Mouse (Mus musculus): ENCODE data around the gene Gm11020. TPM values are rescaled to one million over a fixed set of nuclear protein-coding genes. Genes with fewer than 3 reads are reported as not detected.

Gene Gm11020
- polyA plus RNA-seq, 1 experiment from 2014 or later, result not detected

- no peak for ATAC-seq (ENCODE audit: low FRiP score, low read depth)
- Histone ChIP-seq H3K4me3 (no peak overlapping the region), H3K9me3 (no peaks in the 10 kb centered on the region), H3K36me3 (peaks cover 10% of the 10 kb centered on the region), H3K27me3 (replicated peaks) (no peaks in the 10 kb centered on the region), H3K27ac (no peak overlapping the region), H3K4me2 (replicated peaks) (no peak overlapping the region), H3K9ac (no peak overlapping the region), H3K4me1 (no peaks in the 10 kb centered on the region)
- WGBS, result 60% methylated on average over 12 of the region's 12 CpGs
These were observed 25.3 kb downstream of the Gm11020 start for GRCm38 (mm10) chr8:104346706-104347105.

DNA sequence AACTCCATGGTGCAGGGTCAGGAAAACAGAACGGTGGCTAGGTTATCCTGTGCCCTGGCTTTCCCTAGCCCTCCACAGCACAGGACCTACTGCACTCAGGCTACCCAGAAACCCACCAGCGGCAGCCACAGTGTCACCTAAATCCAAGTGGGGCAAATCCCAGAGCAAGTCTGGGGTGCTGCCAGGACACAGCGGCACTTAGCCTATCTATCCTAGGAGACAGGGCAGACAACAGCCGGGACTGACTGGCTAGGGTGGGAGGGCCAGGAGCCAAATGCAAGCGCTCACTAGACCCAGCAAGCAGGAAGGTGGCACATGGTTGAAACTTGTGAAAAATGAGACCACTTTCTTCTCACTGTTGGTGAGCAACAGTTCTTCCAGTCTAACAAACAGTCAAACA lies 27.6 kb downstream of the Gm11020 start:
- no peak for ATAC-seq (ENCODE audit: low FRiP score, low read depth)
- H3K27ac ChIP-seq, result no peak overlapping the region
- H3K9ac ChIP-seq, result no peak overlapping the region
- H3K9me3 ChIP-seq, result no peaks in the 10 kb centered on the region
- H3K4me2 ChIP-seq (replicated peaks), result no peak overlapping the region
- H3K4me1 ChIP-seq, result no peaks in the 10 kb centered on the region
- WGBS, result 93% methylated on average over 5 of the region's 5 CpGs
- H3K36me3 ChIP-seq, result peaks cover 14% of the 10 kb centered on the region
- H3K4me3 ChIP-seq, result no peak overlapping the region
- H3K27me3 ChIP-seq (replicated peaks), result no peaks in the 10 kb centered on the region

DNA sequence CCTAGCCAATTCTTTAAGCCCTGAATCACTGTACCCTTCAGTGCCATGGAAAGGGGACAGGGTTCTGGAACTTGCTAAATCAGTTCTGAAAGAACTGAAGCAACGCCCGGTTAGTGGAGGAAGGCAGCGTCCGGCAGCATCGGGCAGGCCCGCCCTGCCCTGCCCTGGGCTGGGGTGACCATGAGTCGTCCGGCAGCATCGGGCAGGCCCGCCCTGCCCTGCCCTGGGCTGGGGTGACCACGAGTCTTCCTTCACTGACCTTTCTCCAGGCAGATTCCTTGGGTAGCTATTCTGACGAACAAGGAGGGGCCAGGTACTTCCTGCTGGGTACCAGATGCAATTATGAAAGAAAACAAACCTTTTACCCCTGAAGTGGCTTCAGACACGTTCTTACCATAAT lies 28.7 kb downstream of the Gm11020 start:
- Histone ChIP-seq H3K27ac (no peak overlapping the region), H3K4me2 (replicated peaks) (no peak overlapping the region)
- ATAC-seq (ENCODE audit: low FRiP score, low read depth), result no peak

DNA sequence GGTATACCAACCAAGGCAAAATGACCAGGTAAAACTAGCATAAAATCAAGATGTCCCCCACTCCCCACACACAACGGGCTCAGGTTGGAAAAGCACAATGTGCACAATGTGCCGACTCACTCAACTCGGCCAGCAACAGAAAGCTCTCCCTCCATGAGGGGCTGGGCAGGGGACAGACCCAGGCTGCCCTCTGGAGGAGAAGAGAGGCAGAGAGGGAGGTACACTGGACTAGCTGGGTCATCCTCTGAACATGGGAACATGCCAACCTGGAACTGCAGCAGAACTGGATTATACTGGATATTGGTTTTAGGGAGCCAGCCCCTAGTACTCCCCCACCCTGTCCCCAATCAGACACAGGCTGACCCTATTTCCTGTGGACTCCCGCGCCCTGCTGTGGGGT lies 31.8 kb downstream of the Gm11020 start:
- Histone ChIP-seq H3K4me1 (no peaks in the 10 kb centered on the region), H3K36me3 (peaks cover 23% of the 10 kb centered on the region), H3K9ac (no peak overlapping the region), H3K4me2 (replicated peaks) (no peak overlapping the region), H3K27me3 (replicated peaks) (no peaks in the 10 kb centered on the region), H3K9me3 (no peaks in the 10 kb centered on the region), H3K27ac (no peak overlapping the region), H3K4me3 (no peak overlapping the region)
- peak; percentile 48; the same call in 1 of the 2 replicates for ATAC-seq (ENCODE audit: low FRiP score, low read depth)
- 65% methylated on average over 5 of the region's 5 CpGs for WGBS

More for the DNA sequence above, 28.7 kb downstream of the Gm11020 start:
- no peaks in the 10 kb centered on the region for H3K9me3 ChIP-seq
- 90% methylated on average over 13 of the region's 13 CpGs for WGBS
- H3K9ac ChIP-seq, result no peak overlapping the region
- H3K4me3 ChIP-seq, result no peak overlapping the region
- no peaks in the 10 kb centered on the region for H3K4me1 ChIP-seq
- peaks cover 22% of the 10 kb centered on the region for H3K36me3 ChIP-seq
- no peaks in the 10 kb centered on the region for H3K27me3 ChIP-seq (replicated peaks)

GRCm38 (mm10) chr8:104354504-104354903 lies 33.1 kb downstream of the Gm11020 start:
- Histone ChIP-seq H3K4me1 (no peaks in the 10 kb centered on the region), H3K9me3 (no peaks in the 10 kb centered on the region), H3K4me2 (replicated peaks) (no peak overlapping the region), H3K4me3 (no peak overlapping the region), H3K9ac (no peak overlapping the region), H3K27ac (no peak overlapping the region), H3K36me3 (peaks cover 23% of the 10 kb centered on the region), H3K27me3 (replicated peaks) (no peaks in the 10 kb centered on the region)
- WGBS, result 91% methylated on average over 10 of the region's 10 CpGs
- no peak for ATAC-seq (ENCODE audit: low FRiP score, low read depth)

GRCm38 (mm10) chr8:104358637-104359036 lies 37.3 kb downstream of the Gm11020 start:
- no peaks in the 10 kb centered on the region for H3K9me3 ChIP-seq
- H3K4me1 ChIP-seq, result peaks cover 7% of the 10 kb centered on the region
- WGBS, result 81% methylated on average over 3 of the region's 3 CpGs
- H3K36me3 ChIP-seq, result peaks cover 18% of the 10 kb centered on the region
- H3K4me2 ChIP-seq (replicated peaks), result no peak overlapping the region
- no peaks in the 10 kb centered on the region for H3K27me3 ChIP-seq (replicated peaks)
- no peak for ATAC-seq (ENCODE audit: low FRiP score, low read depth)
- H3K4me3 ChIP-seq, result no peak overlapping the region
- H3K9ac ChIP-seq, result no peak overlapping the region
- no peak overlapping the region for H3K27ac ChIP-seq

DNA sequence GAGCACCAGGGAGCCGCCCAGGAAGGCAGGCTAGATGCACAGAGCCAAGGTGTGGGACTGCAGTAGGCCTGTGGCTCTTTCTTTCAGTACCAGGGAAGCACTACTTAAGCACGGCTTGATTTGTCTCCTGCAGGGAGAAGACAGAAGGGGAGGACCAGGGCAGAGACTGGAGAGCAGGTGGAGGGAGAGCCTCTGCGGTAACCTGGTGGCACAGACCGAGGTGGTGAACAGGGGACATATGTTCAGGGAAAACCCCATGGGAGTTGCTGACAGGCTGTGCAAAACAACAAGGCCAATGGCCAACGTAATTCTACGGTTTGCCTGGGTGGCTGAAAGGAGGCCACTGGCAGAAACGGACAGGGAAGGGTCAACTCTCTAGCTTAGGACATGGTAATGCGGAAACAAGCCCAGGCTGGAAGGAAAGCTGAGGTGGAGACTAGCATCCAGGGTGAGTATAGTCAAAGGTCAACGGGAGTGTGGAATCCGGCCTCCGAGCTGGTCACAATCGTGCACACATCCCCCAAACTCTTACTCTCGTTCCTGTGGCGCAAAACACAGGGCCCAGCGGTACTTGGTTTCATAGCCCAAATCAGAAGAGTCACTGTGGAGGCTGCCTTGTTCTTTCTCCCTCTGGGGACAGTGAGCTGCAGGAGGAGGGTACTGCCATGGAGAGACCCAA lies 38.5 kb downstream of the Gm11020 start:
- ATAC-seq (ENCODE audit: low FRiP score, low read depth), result no peak
- Histone ChIP-seq H3K4me3 (no peak overlapping the region), H3K27me3 (replicated peaks) (no peaks in the 10 kb centered on the region), H3K4me1 (peaks cover 7% of the 10 kb centered on the region), H3K4me2 (replicated peaks) (no peak overlapping the region), H3K36me3 (peaks cover 10% of the 10 kb centered on the region; the same call in 1 of the 2 replicates), H3K27ac (no peak overlapping the region), H3K9me3 (no peaks in the 10 kb centered on the region), H3K9ac (no peak overlapping the region)
- WGBS, result 77% methylated on average over 15 of the region's 15 CpGs

DNA sequence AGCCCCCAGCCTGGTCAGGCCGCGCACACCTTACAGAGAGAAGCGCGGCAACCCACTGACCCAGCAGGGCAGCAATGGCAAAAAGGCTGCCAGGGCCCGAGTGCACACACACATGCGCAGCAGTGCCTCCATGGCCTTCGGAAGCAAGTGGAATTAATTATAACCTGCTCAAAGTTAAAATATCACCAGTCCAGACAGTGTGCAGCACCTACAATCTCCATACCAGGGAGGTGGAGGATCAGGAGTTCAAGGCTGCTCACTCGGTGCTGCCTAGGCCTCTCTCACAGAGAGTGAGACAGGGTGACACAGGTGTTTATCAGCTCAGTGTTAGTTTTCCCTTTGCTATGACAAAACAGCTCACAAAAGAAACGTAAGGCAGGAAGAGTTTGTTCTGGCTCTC lies 44.3 kb downstream of the Gm11020 start:
- no peaks in the 10 kb centered on the region for H3K36me3 ChIP-seq
- no peak overlapping the region for H3K27ac ChIP-seq
- H3K4me3 ChIP-seq, result no peak overlapping the region
- no peaks in the 10 kb centered on the region for H3K27me3 ChIP-seq (replicated peaks)
- H3K9me3 ChIP-seq, result no peaks in the 10 kb centered on the region
- no peak for ATAC-seq (ENCODE audit: low FRiP score, low read depth)
- 93% methylated on average over 9 of the region's 9 CpGs for WGBS
- H3K4me1 ChIP-seq, result peaks cover 16% of the 10 kb centered on the region; the same call in 1 of the 2 replicates
- no peak overlapping the region for H3K4me2 ChIP-seq (replicated peaks)
- H3K9ac ChIP-seq, result no peak overlapping the region

- Histone ChIP-seq H3K9me3 (no peaks in the 10 kb centered on the region), H3K4me3 (no peak overlapping the region), H3K4me1 (peaks cover 16% of the 10 kb centered on the region; the same call in 1 of the 2 replicates), H3K36me3 (no peaks in the 10 kb centered on the region), H3K27ac (no peak overlapping the region), H3K4me2 (replicated peaks) (no peak overlapping the region), H3K27me3 (replicated peaks) (no peaks in the 10 kb centered on the region), H3K9ac (no peak overlapping the region)
- ATAC-seq (ENCODE audit: low FRiP score, low read depth), result peak; percentile 67
- 29% methylated on average over 5 of the region's 5 CpGs for WGBS
These were observed 46.0 kb downstream of the Gm11020 start for GRCm38 (mm10) chr8:104367398-104367797.

- no peaks in the 10 kb centered on the region for H3K9me3 ChIP-seq
These were observed 48.2 kb downstream of the Gm11020 start for GRCm38 (mm10) chr8:104369591-104369990.

DNA sequence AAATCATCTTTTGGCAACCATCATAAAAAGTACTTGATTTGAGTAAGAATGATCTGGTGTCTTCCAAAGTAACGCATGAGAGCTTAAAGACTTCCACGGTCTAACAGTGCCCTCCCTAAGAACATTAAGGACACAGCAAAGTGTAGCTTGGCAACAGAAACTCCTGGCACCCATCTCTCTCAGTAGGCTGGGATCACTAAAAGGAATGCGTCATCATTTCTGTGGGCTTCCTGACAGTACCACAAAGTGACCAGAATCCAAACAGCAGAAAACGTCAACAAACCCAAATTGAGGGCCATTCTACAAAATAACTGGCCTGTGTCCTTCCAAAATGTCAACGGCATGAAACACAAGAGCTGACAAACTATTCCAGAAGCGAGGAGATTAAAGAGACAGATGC lies 48.7 kb downstream of the Gm11020 start:
- Histone ChIP-seq H3K9ac (no peak overlapping the region), H3K27ac (no peak overlapping the region), H3K4me3 (no peak overlapping the region), H3K4me1 (peaks cover 20% of the 10 kb centered on the region; the same call in 1 of the 2 replicates), H3K4me2 (replicated peaks) (no peak overlapping the region), H3K9me3 (no peaks in the 10 kb centered on the region), H3K36me3 (no peaks in the 10 kb centered on the region), H3K27me3 (replicated peaks) (no peaks in the 10 kb centered on the region)
- no peak for ATAC-seq (ENCODE audit: low FRiP score, low read depth)
- 69% methylated on average over 6 of the region's 6 CpGs for WGBS

More at GRCm38 (mm10) chr8:104369591-104369990, 48.2 kb downstream of the Gm11020 start:
- Histone ChIP-seq H3K36me3 (no peaks in the 10 kb centered on the region), H3K9ac (no peak overlapping the region), H3K4me3 (no peak overlapping the region), H3K27me3 (replicated peaks) (no peaks in the 10 kb centered on the region), H3K27ac (no peak overlapping the region), H3K4me1 (peaks cover 16% of the 10 kb centered on the region; the same call in 1 of the 2 replicates), H3K4me2 (replicated peaks) (no peak overlapping the region)
- no peak for ATAC-seq (ENCODE audit: low FRiP score, low read depth)
- 80% methylated on average over 12 of the region's 12 CpGs for WGBS

- Histone ChIP-seq H3K9me3 (no peaks in the 10 kb centered on the region), H3K27ac (no peak overlapping the region), H3K36me3 (no peaks in the 10 kb centered on the region), H3K9ac (no peak overlapping the region), H3K4me1 (peaks cover 27% of the 10 kb centered on the region; the same call in 1 of the 2 replicates), H3K27me3 (replicated peaks) (no peaks in the 10 kb centered on the region), H3K4me3 (no peak overlapping the region), H3K4me2 (replicated peaks) (no peak overlapping the region)
- 92% methylated on average over 6 of the region's 6 CpGs for WGBS
- no peak for ATAC-seq (ENCODE audit: low FRiP score, low read depth)
These were observed 49.8 kb downstream of the Gm11020 start for GRCm38 (mm10) chr8:104371121-104371520.

All from neural tube, embryonic 12.5 days (tissue).